Mouse (Mus musculus) lung, postnatal 0 days (tissue): Measurements from ENCODE around the gene Nmnat2. TPM values are rescaled to one million over a fixed set of nuclear protein-coding genes. Genes with fewer than 3 reads are reported as not detected.
A peak's percentile ranks its signal among the peaks of the same experiment; 100 is the strongest.

Experiments
- ATAC-seq: fragments of 200-750 bp; cut with Nextera tagmentation; 2 replicates; pipeline ENCODE4 v1.8.0; 2017; ENCODE audit warnings: moderate library complexity
- DNase-seq: peaks from one replicate; pipeline ENCODE4 v3.0.0-alpha.2; 2016; ENCODE audit warnings: low spot score
- H3K27ac ChIP-seq: fragments of 300-500 bp; sonication (generic); 2 replicates; pipeline ENCODE4 v1.5.1; 2014; ENCODE audit warnings: antibody characterized with exemption, mild to moderate bottlenecking, low read length, mixed read lengths
- H3K27me3 ChIP-seq: fragments of 300-500 bp; sonication (generic); replicated peaks from 2 replicates; pipeline ENCODE4 v1.6.1; 2014; ENCODE audit warnings: low read length, mixed read lengths; ENCODE audit not compliant: insufficient read depth
- H3K36me3 ChIP-seq: fragments of 300-500 bp; sonication (generic); 2 replicates; pipeline ENCODE4 v1.6.1; 2014; ENCODE audit warnings: low read length, mixed read lengths; ENCODE audit not compliant: insufficient read depth
- H3K4me1 ChIP-seq: fragments of 300-500 bp; sonication (generic); 2 replicates; pipeline ENCODE4 v1.6.1; 2014; ENCODE audit warnings: antibody characterized with exemption, low read depth, low read length, mixed read lengths; ENCODE audit not compliant: insufficient read depth
- H3K4me2 ChIP-seq: fragments of 300-500 bp; sonication (generic); replicated peaks from 2 replicates; pipeline ENCODE4 v1.6.1; 2014; ENCODE audit warnings: low read depth, mild to moderate bottlenecking, low read length, moderate library complexity, mixed read lengths
- H3K4me3 ChIP-seq: fragments of 300-500 bp; sonication (generic); 2 replicates; pipeline ENCODE4 v1.5.1; 2014; ENCODE audit warnings: low read depth, low read length
- H3K9ac ChIP-seq: fragments of 300-500 bp; sonication (generic); replicated peaks from 2 replicates; pipeline ENCODE4 v1.6.1; 2014; ENCODE audit warnings: low read depth, mild to moderate bottlenecking
- H3K9me3 ChIP-seq: fragments of 300-500 bp; sonication (generic); 2 replicates; pipeline ENCODE4 v1.6.1; 2016; ENCODE audit warnings: low read length, mixed read lengths
- CTCF ChIP-seq: IDR thresholded peaks from 2 replicates; pipeline ENCODE4 v1.5.1; 2016; ENCODE audit warnings: antibody characterized with exemption, mild to moderate bottlenecking
- EP300 ChIP-seq: IDR thresholded peaks from 2 replicates; pipeline ENCODE4 v1.6.1; 2016; ENCODE audit warnings: antibody characterized with exemption, mild to moderate bottlenecking, control low read depth
- WGBS: fragments of 180-500 bp; shearing (Covaris S2); extraction: QIAGEN DNeasy Blood & Tissue Kit; methylation state at CpG from one replicate; pipeline ENCODE4 v1.1.7; 2014; 5-methylcytosine and 5-hydroxymethylcytosine counted together
- polyA plus RNA-seq: library from polyadenylated mRNA; unstranded; fragments of >200 nt; fragmentation: Nextera tagmentation; extraction: Ambion mirVana; gene quantifications from 2 replicates; pipeline ENCODE4 v1.2.1, GENCODE M21; 2015

The Nmnat2 gene
- polyA plus RNA-seq, 1 experiment from 2014 or later, result 4.8 TPM

DNA sequence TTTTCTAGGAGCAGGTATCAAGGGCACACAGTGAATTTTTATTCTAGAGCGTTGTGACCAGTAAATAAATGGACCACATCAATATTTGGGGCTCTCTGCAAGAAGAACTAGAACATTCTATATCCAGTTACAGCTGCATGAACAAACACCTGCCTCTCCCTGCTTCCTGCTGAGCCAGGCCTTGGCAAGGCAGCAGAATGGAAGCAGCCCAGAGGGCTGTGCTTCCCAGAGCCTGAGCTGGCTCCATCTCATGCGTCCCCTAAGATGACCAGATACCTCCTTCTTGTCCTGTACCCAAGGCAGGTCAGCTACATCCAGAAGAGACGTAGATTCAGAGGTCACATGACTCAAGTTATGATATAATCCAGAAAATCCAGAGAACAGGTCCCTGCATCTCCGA is 52.0 kb downstream of the Nmnat2 start:
- 0 out of 2 replicates have a peak, but pooled peaks cover 3% of the 10 kb centered on the region for H3K4me1 ChIP-seq
- H3K9me3 ChIP-seq, result no peaks in the 10 kb centered on the region
- no peak for DNase-seq
- WGBS, result 85% methylated on average over 4 of the region's 4 CpGs
- H3K27ac ChIP-seq, result no peak overlapping the region
- no peak for TF ChIP-seq EP300
- no peak for TF ChIP-seq CTCF
- no peaks in the 10 kb centered on the region for H3K36me3 ChIP-seq
- no peaks in the 10 kb centered on the region for H3K27me3 ChIP-seq
- no peak for ATAC-seq
- H3K9ac ChIP-seq, result no peak overlapping the region
- no peak overlapping the region for H3K4me2 ChIP-seq
- H3K4me3 ChIP-seq, result no peak overlapping the region

DNA sequence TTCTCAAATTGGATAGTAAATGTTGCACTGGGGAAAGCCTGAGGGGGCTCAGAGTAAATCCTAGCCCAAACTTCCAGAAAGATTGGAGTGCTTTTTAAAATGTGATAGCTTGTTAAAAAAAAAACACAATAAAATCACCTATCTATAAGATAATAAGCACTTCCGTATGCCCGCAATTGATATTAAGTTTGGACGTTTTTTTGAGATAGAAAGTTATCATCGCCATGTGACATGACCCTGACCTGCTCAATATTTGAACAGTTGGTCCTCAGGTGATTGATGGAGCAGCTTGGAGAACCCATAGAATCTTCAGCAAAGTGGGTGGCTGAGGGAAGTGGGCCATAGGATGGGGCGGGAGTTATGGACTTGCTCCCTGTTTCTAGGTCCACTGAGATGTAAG is 52.5 kb downstream of the Nmnat2 start:
- Histone ChIP-seq H3K27ac (no peak overlapping the region), H3K4me3 (no peak overlapping the region), H3K27me3 (no peaks in the 10 kb centered on the region), H3K4me1 (0 out of 2 replicates have a peak, but pooled peaks cover 3% of the 10 kb centered on the region), H3K4me2 (no peak overlapping the region), H3K9ac (no peak overlapping the region), H3K36me3 (no peaks in the 10 kb centered on the region), H3K9me3 (no peaks in the 10 kb centered on the region)
- no peak for TF ChIP-seq EP300
- no peak for TF ChIP-seq CTCF
- WGBS, result 73% methylated on average over 5 of the region's 5 CpGs
- DNase-seq (no peak), ATAC-seq (no peak)

DNA sequence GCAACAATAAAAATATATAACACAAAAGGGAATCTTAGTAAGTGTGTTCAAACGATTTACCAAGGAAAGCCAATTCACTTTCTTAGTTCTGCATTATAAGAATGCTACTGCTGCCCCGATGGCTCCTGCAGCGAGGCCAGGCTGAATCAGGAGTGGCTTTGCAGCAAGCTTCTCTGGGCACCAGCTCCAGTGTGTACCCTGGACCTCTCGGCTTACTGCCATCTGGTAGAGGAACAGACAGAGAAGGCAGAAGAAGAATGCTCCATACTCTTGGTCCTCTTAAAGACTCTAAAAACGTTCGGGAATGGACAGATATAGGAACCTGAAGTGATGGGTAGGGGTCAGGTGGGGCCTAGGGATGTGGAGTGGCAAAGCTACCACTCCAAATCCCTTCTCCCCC is 53.0 kb downstream of the Nmnat2 start:
- Histone ChIP-seq H3K27me3 (no peaks in the 10 kb centered on the region), H3K36me3 (no peaks in the 10 kb centered on the region), H3K4me1 (0 out of 2 replicates have a peak, but pooled peaks cover 3% of the 10 kb centered on the region), H3K27ac (no peak overlapping the region), H3K9ac (no peak overlapping the region), H3K9me3 (no peaks in the 10 kb centered on the region), H3K4me3 (no peak overlapping the region), H3K4me2 (no peak overlapping the region)
- WGBS, result 83% methylated on average over 6 of the region's 6 CpGs
- TF ChIP-seq CTCF (no peak), EP300 (no peak)
- ATAC-seq (no peak), DNase-seq (no peak)

DNA sequence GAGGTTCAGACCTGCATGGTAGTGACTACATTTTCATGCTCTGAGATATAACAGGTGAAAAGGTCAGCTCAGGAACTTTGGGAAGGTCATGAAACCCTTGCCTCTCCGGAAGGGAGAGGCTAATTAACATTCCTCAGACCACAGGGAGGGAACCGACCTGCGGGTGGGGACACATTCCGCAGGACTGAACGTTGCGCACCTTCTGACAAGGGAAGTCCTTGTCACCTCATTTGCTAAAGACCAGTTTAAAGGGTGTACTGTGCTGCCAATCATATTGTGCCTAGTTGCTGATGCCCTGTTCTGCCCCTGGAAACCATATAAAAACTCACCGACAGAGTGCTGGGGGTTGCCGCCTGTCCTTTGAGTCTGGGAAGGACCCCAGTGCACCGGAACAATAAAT is 54.5 kb downstream of the Nmnat2 start:
- H3K27me3 ChIP-seq, result no peaks in the 10 kb centered on the region
- H3K27ac ChIP-seq, result no peak overlapping the region
- H3K9ac ChIP-seq, result no peak overlapping the region
- WGBS, result 43% methylated on average over 9 of the region's 9 CpGs
- no peaks in the 10 kb centered on the region for H3K9me3 ChIP-seq
- H3K36me3 ChIP-seq, result no peaks in the 10 kb centered on the region
- ATAC-seq (peak; percentile 18), DNase-seq (no peak)
- 0 out of 2 replicates have a peak, but pooled peaks cover 3% of the 10 kb centered on the region for H3K4me1 ChIP-seq
- H3K4me3 ChIP-seq, result no peak overlapping the region
- H3K4me2 ChIP-seq, result no peak overlapping the region
- TF ChIP-seq CTCF, result no peak
- TF ChIP-seq EP300, result peak; percentile 86

DNA sequence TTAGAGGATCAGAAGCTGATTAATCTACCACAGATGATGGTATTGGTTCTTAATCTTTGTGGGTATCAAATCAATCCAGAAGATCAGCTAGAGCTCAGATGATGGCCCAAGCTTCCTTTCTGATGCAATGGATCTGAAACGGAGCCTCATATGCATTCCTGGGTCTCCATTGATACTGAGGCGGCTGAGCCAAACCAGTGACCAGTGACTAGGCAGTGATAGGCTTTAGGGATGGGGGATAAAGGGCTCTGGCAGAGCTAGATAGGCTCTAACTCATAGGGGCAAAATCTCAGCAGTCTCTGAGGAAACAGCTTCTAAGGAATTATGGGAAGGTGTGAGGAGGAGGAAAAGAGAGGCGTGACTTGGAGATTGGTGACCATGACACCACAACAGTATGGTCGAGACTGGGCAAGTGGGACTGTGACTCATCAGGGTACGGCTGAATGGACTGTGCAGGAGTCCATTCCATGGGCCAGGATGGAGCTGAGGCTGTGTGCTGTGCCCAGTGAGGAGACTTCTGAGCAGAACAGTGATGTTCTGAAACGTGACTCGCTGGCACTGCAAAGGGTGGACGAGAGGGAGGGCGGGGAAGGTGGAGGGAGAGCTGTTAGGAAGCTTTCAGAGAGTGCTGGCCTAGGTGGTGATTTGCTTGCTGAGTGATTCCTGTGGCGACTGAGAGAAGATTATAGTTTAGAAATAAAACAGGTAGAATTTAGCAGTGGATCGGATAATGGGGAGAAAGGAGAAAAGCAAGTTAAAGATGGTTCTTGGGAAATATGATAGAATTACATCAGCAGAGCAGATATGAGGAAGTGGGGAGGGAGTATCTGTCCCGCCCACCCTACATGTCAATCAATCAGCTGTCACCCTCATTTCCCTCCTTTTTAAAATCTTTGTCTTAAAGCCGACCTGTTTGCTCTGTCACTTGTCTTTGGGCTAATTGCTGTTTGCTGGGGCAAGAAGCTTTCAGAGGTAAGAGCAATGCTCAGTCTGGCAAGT is 55.9 kb downstream of the Nmnat2 start:
- ATAC-seq, result no peak

DNA sequence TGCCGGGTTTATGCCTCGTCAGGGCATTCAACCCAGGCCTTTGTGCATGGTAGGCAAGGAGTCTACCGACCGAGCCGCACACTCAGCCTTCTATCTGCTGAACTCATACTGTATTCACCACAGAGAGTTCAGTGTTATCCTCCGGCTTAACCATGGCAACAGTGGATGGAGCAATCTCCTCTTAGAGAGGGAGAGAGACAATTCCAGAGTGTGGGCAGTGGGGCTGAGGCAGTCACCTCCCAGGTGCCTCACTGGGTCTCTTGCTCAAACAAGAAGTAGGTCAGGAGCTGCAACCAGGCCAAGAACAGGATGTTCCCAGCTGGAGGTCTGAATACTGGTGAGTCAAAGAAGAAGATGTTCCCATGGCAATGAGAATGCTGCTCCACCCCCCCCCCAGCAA is 56.8 kb downstream of the Nmnat2 start:
- 85% methylated on average over 6 of the region's 6 CpGs for WGBS
- Histone ChIP-seq H3K36me3 (no peaks in the 10 kb centered on the region), H3K9me3 (no peaks in the 10 kb centered on the region), H3K4me3 (no peak overlapping the region), H3K4me2 (no peak overlapping the region), H3K27me3 (no peaks in the 10 kb centered on the region), H3K9ac (no peak overlapping the region), H3K4me1 (peaks cover 8% of the 10 kb centered on the region; the same call in 1 of the 2 replicates), H3K27ac (no peak overlapping the region)
- peak; percentile 12; the same call in 1 of the 2 replicates for ATAC-seq
- TF ChIP-seq EP300 (peak; percentile 71; the same call in 1 of the 2 replicates), CTCF (no peak)
- DNase-seq, result no peak

More for the DNA sequence above, 55.9 kb downstream of the Nmnat2 start:
- Histone ChIP-seq H3K9ac (no peak overlapping the region), H3K27me3 (no peaks in the 10 kb centered on the region), H3K4me3 (no peak overlapping the region), H3K9me3 (no peaks in the 10 kb centered on the region), H3K4me2 (no peak overlapping the region), H3K4me1 (peaks cover 8% of the 10 kb centered on the region; the same call in 1 of the 2 replicates), H3K36me3 (no peaks in the 10 kb centered on the region), H3K27ac (no peak overlapping the region)
- TF ChIP-seq EP300, result no peak
- no peak for TF ChIP-seq CTCF
- 70% methylated on average over 13 of the region's 13 CpGs for WGBS
- DNase-seq, result no peak
